Mouse (Mus musculus) G1E (cell line): ENCODE measurements around the gene Meis3.

Source experiments
- CTCF ChIP-seq: IDR thresholded peaks from 2 replicates; pipeline ENCODE4 v1.5.1; 2012; ENCODE audit warnings: low read depth, low read length, inconsistent platforms, mixed read lengths
- GATA1 ChIP-seq: IDR thresholded peaks from 2 replicates; pipeline ENCODE4 v1.6.1; 2012; ENCODE audit warnings: borderline replicate concordance, low read length, inconsistent platforms, mixed read lengths
- GATA2 ChIP-seq: IDR thresholded peaks from 2 replicates; pipeline ENCODE4 v1.6.1; 2012; ENCODE audit warnings: low read depth, low read length, inconsistent platforms, borderline replicate concordance
- POLR2AphosphoS5 ChIP-seq: IDR thresholded peaks from 2 replicates; pipeline ENCODE4 v1.6.1; 2012; ENCODE audit warnings: low read depth, low read length, inconsistent platforms; ENCODE audit not compliant: insufficient replicate concordance
- TAL1 ChIP-seq: conservative IDR thresholded peaks from 2 replicates; pipeline ENCODE4 v1.6.1; 2012; ENCODE audit warnings: low read depth, low read length, inconsistent platforms, mixed read lengths

GRCm38 (mm10) chr7:16160702-16161101, 14.2 kb upstream of the Meis3 start:
- TF ChIP-seq TAL1 (no peak), CTCF (no peak), GATA2 (no peak), GATA1 (no peak), POLR2AphosphoS5 (no peak)
